ENCODE assay signal across 19 mouse cellular contexts in genomic region chr2:93776267-93777055, GRCm38 (mm10). TPM values are rescaled to one million over a fixed set of nuclear protein-coding genes. Genes with fewer than 3 reads are reported as not detected.
DNase-seq lines count a peak whose midpoint lies in the region; ATAC-seq lines count a peak whose summit lies in the region.
"Had no signal": no experiment of that assay in that cellular context is flagged by ENCODE, and none has a peak within 500 bp of the region (broad histone marks: within the 10 kb centered on the region; RNA-seq: fewer than 3 reads in every experiment).

No protein-coding gene starts in this region.

- DNase-seq in heart, adult 11 months = peak; percentile 80
- no peak for DNase-seq in heart, adult 18-20 months
- no peak for DNase-seq in midbrain, embryonic 10.5 days (ENCODE audit: low spot score)
- DNase-seq in midbrain, embryonic 14.5 days = no peak
- no peak for DNase-seq in embryonic facial prominence, embryonic 14.5 days (ENCODE audit: low spot score)
- DNase-seq in left cerebral cortex, postnatal 25 days (ENCODE audit: low spot score in 2 of 2) = no peak
- DNase-seq in left cerebral cortex, postnatal 36 days (ENCODE audit: low spot score in 2 of 2) = no peak
- DNase-seq: cerebellum, adult 11 months; kidney, postnatal 10 days; right cerebral cortex, postnatal 25 days had no signal

- no peaks in the 10 kb centered on the region for H3K27me3 ChIP-seq in midbrain, embryonic 10.5 days (ENCODE audit: low read depth, poor library complexity, severe bottlenecking)
- H3K27me3 ChIP-seq in midbrain, embryonic 14.5 days (ENCODE audit: control insufficient read depth, insufficient read depth, low read length) = no peaks in the 10 kb centered on the region
- H3K27me3 ChIP-seq in embryonic facial prominence, embryonic 14.5 days (replicated peaks; ENCODE audit: control insufficient read depth, insufficient read depth, low read length) = no peaks in the 10 kb centered on the region
- H3K27me3 ChIP-seq: heart, embryonic 12.5 days; liver, embryonic 12.5 days; midbrain, embryonic 13.5 days had no signal

- no peak overlapping the region for H3K9ac ChIP-seq in midbrain, embryonic 14.5 days (replicated peaks; ENCODE audit: low read length)
- H3K9ac ChIP-seq in embryonic facial prominence, embryonic 14.5 days (ENCODE audit: low read depth, low read length) = no peak overlapping the region
- H3K9ac ChIP-seq: heart, embryonic 12.5 days; liver, embryonic 12.5 days; midbrain, embryonic 13.5 days had no signal

- WGBS in midbrain, embryonic 10.5 days = 76% methylated on average over 7 of the region's 7 CpGs
- 85% methylated on average over 7 of the region's 7 CpGs for WGBS in midbrain, embryonic 14.5 days
- 67% methylated on average over 7 of the region's 7 CpGs for WGBS in embryonic facial prominence, embryonic 14.5 days

- peak overlapping the region; percentile 28; the same call in 1 of the 2 replicates for H3K27ac ChIP-seq in midbrain, embryonic 10.5 days (replicated peaks)
- H3K27ac ChIP-seq in midbrain, embryonic 14.5 days (replicated peaks; ENCODE audit: low read depth, low read length) = no peak overlapping the region
- peak overlapping the region; percentile 36; the same call in 1 of the 2 replicates for H3K27ac ChIP-seq in embryonic facial prominence, embryonic 14.5 days (replicated peaks; ENCODE audit: low read depth, low read length)
- H3K27ac ChIP-seq: limb, embryonic 10.5 days; liver, embryonic 12.5 days; macrophage; midbrain, embryonic 13.5 days had no signal

- H3K4me3 ChIP-seq in midbrain, embryonic 10.5 days = no peak overlapping the region
- no peak overlapping the region for H3K4me3 ChIP-seq in midbrain, embryonic 14.5 days (replicated peaks; ENCODE audit: low read depth, low read length)
- H3K4me3 ChIP-seq in embryonic facial prominence, embryonic 14.5 days (ENCODE audit: low read depth, low read length) = no peak overlapping the region
- H3K4me3 ChIP-seq: heart, embryonic 12.5 days; limb, embryonic 10.5 days; liver, embryonic 12.5 days; midbrain, embryonic 13.5 days had no signal

- H3K4me1 ChIP-seq in midbrain, embryonic 10.5 days = peaks cover 62% of the 10 kb centered on the region
- H3K4me1 ChIP-seq in midbrain, embryonic 14.5 days (ENCODE audit: control insufficient read depth, insufficient read depth, low read length) = peaks cover 6% of the 10 kb centered on the region; the same call in 1 of the 2 replicates
- peaks cover 68% of the 10 kb centered on the region for H3K4me1 ChIP-seq in embryonic facial prominence, embryonic 14.5 days (ENCODE audit: control insufficient read depth, insufficient read depth, low read length)

- H3K9me3 ChIP-seq in midbrain, embryonic 10.5 days (replicated peaks) = no peaks in the 10 kb centered on the region
- no peaks in the 10 kb centered on the region for H3K9me3 ChIP-seq in midbrain, embryonic 14.5 days (ENCODE audit: control insufficient read depth, low read length)
- H3K9me3 ChIP-seq in embryonic facial prominence, embryonic 14.5 days (ENCODE audit: control insufficient read depth, low read length) = no peaks in the 10 kb centered on the region
- H3K9me3 ChIP-seq: G1E; heart, embryonic 12.5 days; limb, embryonic 10.5 days; liver, embryonic 12.5 days; midbrain, embryonic 13.5 days had no signal

- intact Hi-C loops in left cerebral cortex, postnatal 25 days (cut with DNase I) = no loop called here
- intact Hi-C loops in left cerebral cortex, postnatal 36 days (cut with DNase I) = no loop called here

- no peaks in the 10 kb centered on the region for H3K36me3 ChIP-seq in midbrain, embryonic 10.5 days
- 0 out of 2 replicates have a peak, but pooled peaks cover 5% of the 10 kb centered on the region for H3K36me3 ChIP-seq in midbrain, embryonic 14.5 days (ENCODE audit: control insufficient read depth, insufficient read depth, low read length)
- H3K36me3 ChIP-seq in embryonic facial prominence, embryonic 14.5 days (ENCODE audit: control insufficient read depth, insufficient read depth, low read length) = peaks cover 4% of the 10 kb centered on the region; the same call in 1 of the 2 replicates
- H3K36me3 ChIP-seq: limb, embryonic 10.5 days; midbrain, embryonic 13.5 days had no signal

- no peak overlapping the region for H3K4me2 ChIP-seq in midbrain, embryonic 14.5 days (ENCODE audit: low read length)
- H3K4me2 ChIP-seq in embryonic facial prominence, embryonic 14.5 days (ENCODE audit: low read depth, low read length) = no peak overlapping the region
- H3K4me2 ChIP-seq: heart, embryonic 12.5 days; liver, embryonic 12.5 days; midbrain, embryonic 13.5 days had no signal

- no peak for ATAC-seq in midbrain, embryonic 14.5 days (ENCODE audit: low FRiP score, low TSS enrichment)
- ATAC-seq in embryonic facial prominence, embryonic 14.5 days (ENCODE audit: low read depth) = no peak
- no peak for ATAC-seq in activated CD4-positive, CD25-positive, alpha-beta regulatory T cell, adult 4 months
- ATAC-seq: forebrain, embryonic 16.5 days; intestine, postnatal 0 days; liver, embryonic 12.5 days; midbrain, embryonic 13.5 days had no signal

RNA-seq across cellular contexts. Expression of gene Ext2, which starts 45.9 kb away (rescaled TPM):
- 10 to 100 TPM; 37.9 to 39.9 TPM for total RNA-seq in heart, adult 18-20 months (2021)
- 72.3 and 78.2 TPM in 2 replicates for polyA plus RNA-seq in midbrain, embryonic 10.5 days (2016; fragmentation: Nextera tagmentation; extraction: Ambion mirVana)
- 61.0 and 69.9 TPM in 2 replicates for polyA plus RNA-seq in midbrain, embryonic 14.5 days (2014; fragmentation: Nextera tagmentation; extraction: Ambion mirVana)
- polyA plus RNA-seq in embryonic facial prominence, embryonic 14.5 days (2014; fragmentation: Nextera tagmentation; extraction: Ambion mirVana) = 115 and 126 TPM in 2 replicates
- 10 to 100 TPM; 12.6 to 15.0 TPM for polyA plus RNA-seq in activated CD4-positive, CD25-positive, alpha-beta regulatory T cell, adult 4 months (2017; shearing (Covaris generic))
- total RNA-seq in left cerebral cortex, postnatal 25 days (2021) = 10 to 100 TPM; 51.2 to 53.0 TPM
- total RNA-seq in left cerebral cortex, postnatal 36 days (2021) = 10 to 100 TPM; 49.3 to 54.2 TPM
